Mouse (Mus musculus): ENCODE data around the gene Bcl11a. TPM values are rescaled to one million over a fixed set of nuclear protein-coding genes. Genes with fewer than 3 reads are reported as not detected.

The Bcl11a gene
- total RNA-seq, 2 experiments from 2014 or later, result 0.05 TPM; not detected in 1

GRCm38 (mm10) chr11:24079392-24080391 is 1.8 kb downstream of the Bcl11a start:
- no peak for DNase-seq (ENCODE audit: low spot score)

GRCm38 (mm10) chr11:24080541-24080940 is 2.7 kb downstream of the Bcl11a start:
- no peak for DNase-seq (ENCODE audit: low spot score)

- peak; percentile 15 for DNase-seq (ENCODE audit: low spot score)
Observed at GRCm38 (mm10) chr11:24081016-24081686, 3.3 kb downstream of the Bcl11a start.

DNA sequence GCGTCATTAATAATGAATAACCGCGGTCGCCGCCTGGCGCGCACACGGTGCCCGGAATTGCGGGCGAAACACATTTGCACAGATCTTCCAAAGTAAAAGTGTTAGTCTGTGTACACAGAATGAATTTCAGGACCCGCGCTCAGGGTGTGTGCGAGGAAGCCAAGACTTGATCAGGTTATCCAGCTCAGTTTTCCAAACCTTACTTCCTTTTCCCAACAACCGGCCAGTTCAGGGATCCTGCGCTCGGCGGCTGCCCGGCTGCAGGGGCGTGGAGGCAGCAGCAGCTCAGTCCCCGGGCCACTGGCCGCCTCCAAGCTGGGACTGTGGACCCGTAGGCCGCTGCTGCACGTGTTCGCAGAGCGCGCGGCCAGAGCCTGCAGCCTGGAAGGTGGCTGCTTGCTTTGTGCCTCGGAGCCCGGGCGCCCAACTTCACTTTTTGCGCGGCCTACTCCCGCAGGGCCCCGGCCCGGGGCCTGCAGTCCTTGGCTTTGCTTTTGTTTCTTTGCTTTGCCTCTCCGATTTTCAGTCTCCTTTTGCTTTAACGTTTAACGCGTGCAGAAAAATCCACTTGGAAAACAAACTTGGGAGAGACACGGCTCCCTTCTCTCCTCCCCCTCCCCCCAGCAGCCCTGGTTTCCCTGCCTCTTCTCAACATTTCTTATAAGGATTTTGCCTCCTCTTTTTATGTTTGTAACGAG is 4.0 kb downstream of the Bcl11a start:
- DNase-seq (ENCODE audit: low spot score), result no peak

- DNase-seq (ENCODE audit: low spot score), result no peak
Observed at GRCm38 (mm10) chr11:24082385-24083075, 4.7 kb downstream of the Bcl11a start.

GRCm38 (mm10) chr11:24083076-24083405 is 5.2 kb downstream of the Bcl11a start:
- no peak for DNase-seq (ENCODE audit: low spot score)

- no peak for DNase-seq (ENCODE audit: low spot score)
Observed at GRCm38 (mm10) chr11:24083423-24083822, 5.6 kb downstream of the Bcl11a start.

- DNase-seq (ENCODE audit: low spot score), result no peak
Observed at GRCm38 (mm10) chr11:24084077-24084476, 6.2 kb downstream of the Bcl11a start.

- DNase-seq (ENCODE audit: low spot score), result no peak
Observed at GRCm38 (mm10) chr11:24084590-24084989, 6.7 kb downstream of the Bcl11a start.

- DNase-seq (ENCODE audit: low spot score), result no peak
Observed at GRCm38 (mm10) chr11:24085986-24086385, 8.1 kb downstream of the Bcl11a start.

DNA sequence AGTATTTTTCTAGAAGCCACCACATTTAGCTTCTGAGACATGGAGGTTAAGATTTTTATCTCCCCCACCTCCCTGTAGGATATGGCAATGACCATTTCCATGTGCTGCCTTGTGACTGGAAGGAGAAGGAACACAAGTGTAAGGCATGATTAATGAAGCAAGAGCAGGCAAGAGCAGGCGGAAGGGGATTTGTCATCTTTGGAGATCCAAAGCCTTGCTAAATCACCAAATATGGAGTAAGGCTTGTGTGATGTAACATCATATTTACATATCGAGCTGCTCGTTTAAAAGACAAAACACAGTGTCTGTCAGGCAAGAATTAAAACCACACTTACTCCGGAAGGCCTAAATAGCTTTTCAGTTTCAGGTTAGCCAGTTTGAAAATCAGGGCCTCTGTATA is 9.2 kb downstream of the Bcl11a start:
- no peak for DNase-seq (ENCODE audit: low spot score)

- no peak for DNase-seq (ENCODE audit: low spot score)
Observed at GRCm38 (mm10) chr11:24090443-24090842, 12.6 kb downstream of the Bcl11a start.

GRCm38 (mm10) chr11:24091393-24092080 is 13.7 kb downstream of the Bcl11a start:
- DNase-seq (ENCODE audit: low spot score), result no peak

GRCm38 (mm10) chr11:24092618-24093017 is 14.8 kb downstream of the Bcl11a start:
- DNase-seq (ENCODE audit: low spot score), result no peak

DNA sequence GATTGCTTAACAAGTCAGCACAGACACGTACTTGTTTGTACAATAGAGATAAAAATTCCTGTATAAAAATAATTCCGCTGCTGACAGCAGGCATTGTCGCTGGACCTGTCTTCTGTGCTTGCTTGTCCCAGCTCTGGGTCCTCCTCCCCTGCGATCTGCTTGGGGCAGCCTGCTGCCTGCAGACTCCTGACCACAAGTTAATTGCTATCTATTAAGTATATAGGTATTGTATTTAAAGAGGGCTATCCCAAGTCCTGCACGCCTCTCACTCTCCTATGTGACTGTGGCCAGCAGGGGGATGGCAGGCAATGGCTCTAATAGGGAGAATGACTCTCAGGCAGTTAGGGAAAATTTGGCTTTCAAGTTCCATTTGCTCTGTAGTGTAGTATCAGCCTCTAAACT is 16.2 kb downstream of the Bcl11a start:
- no peak for DNase-seq (ENCODE audit: low spot score)

- no peak for DNase-seq (ENCODE audit: low spot score)
Observed at GRCm38 (mm10) chr11:24095236-24095635, 17.4 kb downstream of the Bcl11a start.

DNA sequence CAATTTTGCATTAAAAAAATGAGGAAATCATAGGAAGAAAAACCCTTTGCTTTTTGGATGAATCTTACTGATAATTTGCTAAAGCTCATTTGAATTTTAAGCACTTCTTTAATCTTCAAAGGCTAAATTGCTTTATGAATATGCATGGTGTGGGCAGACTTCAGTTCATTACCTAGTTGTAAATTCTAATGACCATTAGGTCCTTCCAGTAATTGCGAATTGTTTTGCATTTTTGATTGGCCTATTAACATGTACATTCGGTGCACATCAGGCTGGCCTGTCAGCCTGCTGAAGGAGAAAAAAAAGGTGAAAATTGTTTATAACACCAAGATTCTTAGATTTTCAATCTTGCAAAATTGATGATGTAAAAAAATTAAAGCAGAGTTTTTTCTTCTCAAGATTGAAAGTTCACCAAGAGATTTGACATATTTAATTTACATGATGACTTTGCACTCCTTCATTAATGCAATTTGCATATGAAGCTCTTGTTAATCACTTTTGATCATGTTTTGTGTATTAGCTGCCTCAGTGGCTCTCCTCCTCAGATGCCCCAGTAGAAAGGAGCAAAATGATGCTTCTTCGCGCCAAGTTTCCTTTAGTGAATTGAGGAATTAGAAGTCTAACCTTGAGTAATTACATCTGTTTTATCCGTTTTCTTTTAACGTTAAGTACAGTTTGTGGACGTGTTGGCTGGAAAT is 17.9 kb downstream of the Bcl11a start:
- no peak for DNase-seq (ENCODE audit: low spot score)

GRCm38 (mm10) chr11:24096483-24096882 is 18.6 kb downstream of the Bcl11a start:
- no peak for DNase-seq (ENCODE audit: low spot score)

DNA sequence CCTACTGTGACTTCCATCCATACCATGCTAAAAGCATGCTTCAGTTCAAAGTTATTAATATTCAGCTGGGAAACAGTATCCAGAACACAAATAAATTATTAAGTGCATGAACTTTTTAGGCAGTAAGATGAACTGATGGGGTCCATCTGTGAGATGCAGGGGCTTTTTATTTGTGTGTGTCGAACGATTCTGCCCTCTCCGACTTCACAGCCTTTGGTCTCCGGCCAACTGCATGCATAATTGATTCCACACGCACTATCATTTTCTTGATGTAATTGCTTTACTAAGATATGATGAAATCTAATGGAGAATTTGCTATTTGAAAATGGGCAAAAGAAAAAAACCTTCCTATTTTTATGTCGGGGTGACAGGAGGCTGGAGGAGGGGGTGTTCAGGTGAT is 19.2 kb downstream of the Bcl11a start:
- DNase-seq (ENCODE audit: low spot score), result no peak

- no peak for DNase-seq (ENCODE audit: low spot score)
Observed at GRCm38 (mm10) chr11:24098069-24098468, 20.2 kb downstream of the Bcl11a start.

Measured in gastrocnemius, adult 18-20 months (tissue).